Mouse (Mus musculus) CD8-positive naive resting alpha-beta T cell, adult 57 days (primary cell): Measurements from ENCODE around the gene Caly. TPM values are rescaled to one million over a fixed set of nuclear protein-coding genes. Genes with fewer than 3 reads are reported as not detected.

ENCODE experiments used
- total RNA-seq: library from RNA; stranded (reverse); gene quantifications from one replicate; pipeline ENCODE4 v1.2.4, GENCODE M21; 2023

Gene Caly
- total RNA-seq = not detected

GRCm38 (mm10) chr7:140082242-140082678 lies at the start of gene Caly:
Gene Caly (minus strand): TSS chr7:140082548.

DNA sequence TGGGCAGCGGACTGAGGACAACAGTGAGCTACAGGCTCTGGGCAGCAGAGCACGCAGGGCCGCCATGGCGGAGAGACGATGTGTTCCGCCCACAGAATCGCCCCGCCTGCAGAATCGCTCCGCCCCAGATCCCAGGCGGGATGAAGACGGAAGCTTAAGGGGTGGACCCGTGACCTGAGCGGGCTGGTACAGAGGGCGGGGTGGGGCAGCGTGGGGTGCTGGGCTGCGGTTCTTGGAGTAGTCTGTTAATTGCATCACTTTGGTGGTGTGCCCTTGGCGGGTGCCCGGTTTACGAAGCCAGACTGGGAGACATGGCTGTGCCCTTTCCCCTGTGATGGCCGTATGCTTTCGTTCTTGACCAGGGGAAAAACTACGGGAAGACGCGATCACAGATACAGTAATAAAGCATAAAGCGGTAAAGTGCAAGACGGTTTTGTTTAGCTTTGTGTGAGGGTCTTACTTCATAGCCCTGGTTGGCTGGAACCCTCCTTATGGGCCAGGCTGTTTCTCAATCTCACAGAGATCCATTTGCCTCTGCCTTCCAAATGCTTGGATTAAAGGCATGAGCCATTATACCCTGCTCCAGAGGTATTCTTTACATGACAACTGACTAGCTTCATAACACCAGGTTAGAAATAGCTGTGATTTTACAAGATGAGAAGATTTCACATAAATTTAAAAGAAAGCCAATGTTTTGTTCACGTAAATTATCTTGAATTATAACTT lies 34.1 kb upstream of the Caly start, which contains the start of gene Echs1:
TSS of gene Echs1 (minus strand) at position 148 of the 726 bp plus-strand sequence.

DNA sequence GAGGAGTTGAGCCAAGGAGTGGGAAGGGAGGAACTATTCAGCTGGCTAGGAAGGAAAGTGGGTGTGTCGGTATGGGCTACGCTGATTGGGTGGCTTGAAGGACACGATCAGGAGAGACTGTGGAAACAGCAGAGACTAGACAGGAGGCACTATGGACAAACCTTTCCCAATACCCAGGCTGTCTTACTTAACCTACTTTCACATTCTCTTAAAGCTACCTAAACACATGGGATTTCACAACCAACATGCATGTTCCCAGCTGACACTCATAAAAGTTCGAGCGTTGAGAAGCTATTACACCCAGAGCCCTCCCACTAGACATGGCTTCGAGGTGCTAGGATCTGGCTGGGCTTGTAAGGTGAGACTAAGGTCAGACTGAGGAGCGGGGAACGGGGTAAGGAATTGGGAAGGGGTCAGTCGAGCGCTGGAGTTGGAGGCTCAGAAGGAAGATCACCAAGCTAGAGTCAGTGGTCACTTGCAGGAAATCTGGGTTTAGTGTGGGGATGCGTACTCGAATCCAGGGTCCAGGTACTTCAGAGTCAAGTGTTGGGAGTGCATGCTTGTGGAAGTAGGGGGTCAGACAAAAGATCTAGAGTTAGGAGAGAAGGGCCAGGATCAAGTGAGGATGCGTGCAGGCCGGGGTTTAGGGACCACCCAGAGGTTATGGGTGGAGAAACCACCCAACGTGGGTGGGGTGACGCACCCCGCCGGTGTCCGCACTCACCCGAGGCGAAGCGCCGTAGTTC lies 33.4 kb upstream of the Caly start, which contains the start of gene Paox:
TSS of gene Paox (plus strand) at position 217 of the 746 bp plus-strand sequence.

DNA sequence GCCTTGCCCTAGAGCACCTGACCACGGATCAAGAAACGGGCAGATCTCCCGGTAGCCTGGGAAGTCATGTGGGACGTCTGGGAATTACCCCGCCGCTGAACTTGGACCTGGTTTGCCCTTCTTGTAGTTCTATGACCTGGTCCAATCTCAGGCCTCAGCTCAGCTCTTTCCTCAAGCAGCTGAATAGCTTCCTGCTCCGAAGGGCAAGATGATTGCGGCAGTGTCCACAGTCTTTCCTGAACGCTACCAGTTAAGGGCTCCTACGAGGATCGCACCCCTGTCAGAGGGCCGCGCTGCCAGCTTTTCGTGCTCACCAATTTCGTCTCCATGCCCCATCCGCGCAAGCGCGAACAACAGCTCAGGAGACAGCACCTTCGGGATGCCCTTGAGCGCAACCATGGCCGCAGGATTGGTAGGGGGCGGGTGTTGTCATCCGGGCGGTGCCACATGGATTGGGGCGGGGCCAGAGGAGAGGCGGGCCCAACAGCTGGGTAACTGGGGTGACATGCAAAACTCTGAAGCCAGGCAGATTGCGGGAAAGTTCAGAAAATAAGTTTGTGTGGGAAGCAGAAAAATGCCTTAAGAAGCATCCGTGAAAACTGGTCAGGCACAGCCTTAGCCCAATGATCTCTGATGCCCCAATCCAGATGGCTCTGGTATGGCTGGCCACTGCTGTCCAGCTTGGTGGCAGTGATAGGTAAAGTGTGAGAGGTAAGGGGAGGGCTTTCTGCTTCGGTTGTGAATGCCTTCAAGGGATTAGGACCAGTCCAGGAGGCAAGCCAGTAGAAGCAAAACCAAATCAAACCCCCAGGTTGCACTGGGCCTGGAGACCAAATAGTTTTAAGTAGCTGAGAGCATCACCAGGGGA lies 19.9 kb upstream of the Caly start, which contains the start of gene Fuom:
TSS of gene Fuom (minus strand) at position 449 of the 868 bp plus-strand sequence.

DNA sequence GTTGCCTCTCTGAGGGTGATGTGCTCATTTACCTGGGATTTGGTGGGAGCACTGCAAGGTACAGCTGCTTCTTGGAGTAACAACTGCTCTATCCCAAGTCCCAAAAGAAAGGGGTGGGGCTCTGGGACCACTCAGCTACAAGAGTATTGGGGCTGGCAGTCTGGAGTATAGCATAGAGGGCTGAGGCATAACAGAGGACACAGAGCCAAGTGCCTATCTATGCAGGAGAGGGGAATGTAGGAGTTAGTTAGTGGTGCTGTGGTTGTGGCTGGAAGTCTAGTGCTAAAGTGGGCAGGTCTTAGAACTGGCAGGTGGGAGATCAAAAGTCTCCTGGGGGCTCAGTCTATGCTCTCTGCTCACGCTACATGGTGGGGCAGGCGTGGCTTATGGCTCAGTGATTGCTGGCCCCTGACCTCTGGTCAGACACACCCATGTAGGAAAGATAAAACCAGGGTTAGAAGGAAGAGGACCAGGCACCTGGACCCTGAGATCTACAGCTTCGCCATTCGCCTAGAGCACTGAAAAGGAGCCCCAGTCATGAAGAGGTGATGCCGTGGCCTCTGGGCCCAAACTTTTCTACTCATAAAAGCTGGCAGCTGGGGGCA lies 10.7 kb upstream of the Caly start, which contains the start of gene Prap1:
TSS of gene Prap1 (plus strand) at position 472 of the 605 bp plus-strand sequence.

DNA sequence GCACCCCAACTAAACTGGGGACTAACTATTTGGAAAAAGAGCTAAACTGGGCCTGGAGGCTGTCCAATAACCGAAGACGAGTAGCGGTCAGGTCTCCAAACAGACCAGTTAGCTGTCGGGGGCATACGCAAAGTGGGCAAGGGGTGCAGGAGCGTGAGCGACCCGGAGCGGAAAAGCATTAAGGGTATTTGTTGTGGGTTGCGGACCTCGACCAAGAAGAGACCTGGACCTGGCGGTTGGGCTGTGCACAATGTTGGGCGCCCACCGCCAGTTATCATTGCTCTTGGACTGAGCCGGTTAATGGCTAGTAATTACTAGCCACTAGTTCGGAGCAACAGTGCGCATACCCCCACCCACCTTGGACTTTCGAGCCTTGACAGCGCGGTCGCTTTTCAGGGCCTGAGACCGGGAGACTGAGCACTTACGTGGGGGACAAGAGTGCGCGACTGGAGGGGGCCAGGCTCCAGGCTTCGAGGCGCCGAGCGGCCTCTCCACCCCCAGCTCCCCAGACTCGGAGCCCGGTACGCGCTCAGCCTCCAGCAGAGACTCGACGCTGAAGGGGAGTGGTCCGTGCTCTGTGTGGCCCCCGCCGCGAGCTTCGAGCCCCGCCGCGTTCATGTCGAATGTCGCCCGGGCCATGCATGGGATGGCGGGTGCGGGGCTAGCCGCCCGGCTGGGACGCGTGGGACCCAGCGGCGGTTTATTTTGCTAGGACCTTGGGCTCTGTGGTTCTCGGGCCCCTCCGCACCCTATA lies 33.8 kb downstream of the Caly start, which contains the start of gene Msx3:
TSS of gene Msx3 (minus strand) at position 729 of the 754 bp plus-strand sequence.

DNA sequence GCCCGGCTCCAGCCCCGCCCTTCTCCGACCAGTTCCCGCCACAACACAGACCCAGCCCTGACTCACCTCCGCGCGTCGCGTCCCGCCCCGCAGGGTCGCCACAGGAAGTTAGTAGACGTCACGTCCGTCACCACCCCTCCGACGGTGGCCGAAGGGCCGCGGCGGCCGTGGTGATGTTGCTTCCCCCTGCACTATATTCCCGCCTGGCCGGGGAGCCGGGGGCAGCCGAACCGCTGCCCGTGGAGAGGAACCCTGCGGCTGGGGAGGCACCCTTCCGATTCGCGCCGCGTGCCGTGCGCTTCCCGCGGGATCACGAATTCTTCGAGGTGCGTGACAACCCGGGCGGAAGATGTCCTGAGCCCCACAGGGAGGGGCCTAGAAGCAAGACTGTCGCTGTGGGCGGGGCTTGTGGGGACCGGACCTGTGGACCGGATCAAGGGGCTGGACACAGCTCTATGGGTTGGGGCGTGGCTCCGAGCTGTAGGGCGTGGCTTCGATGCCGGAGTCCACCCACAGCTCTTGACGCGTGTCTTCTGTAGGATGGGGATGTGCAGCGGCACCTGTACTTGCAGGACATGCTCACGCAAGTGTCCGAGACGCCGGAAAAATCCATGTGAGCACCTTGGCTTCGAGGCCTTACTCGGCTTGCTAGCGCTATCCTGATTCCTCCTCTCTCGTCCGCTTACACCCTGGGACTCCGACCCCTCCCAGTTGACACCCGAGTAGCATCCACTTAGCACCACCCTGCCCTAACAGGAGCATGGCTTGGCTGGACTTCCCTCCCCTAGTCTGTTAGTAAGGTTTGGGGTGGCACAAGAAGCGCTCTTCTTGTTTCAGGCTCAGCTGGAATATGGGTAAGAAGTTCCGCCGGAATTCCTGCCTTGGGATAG lies 45.8 kb downstream of the Caly start, which contains the start of the genes Zfp511 and Tubgcp2:
TSS of gene Zfp511 (plus strand) at position 111 of the 890 bp plus-strand sequence.
TSS of gene Tubgcp2 (minus strand) at position 389 of the 890 bp plus-strand sequence.

Other genes with a start within 250 kb of the Caly start
- not detected for gene Adgra1, start 248.4 kb downstream of the Caly start, total RNA-seq
- not detected for gene Kndc1, start 187.9 kb downstream of the Caly start, total RNA-seq
- gene Utf1, start 138.8 kb downstream of the Caly start, total RNA-seq = not detected
- gene 6430531B16Rik, start 103.8 kb downstream of the Caly start, total RNA-seq = not detected
- 4.5 TPM for gene Adam8, start 90.0 kb downstream of the Caly start, total RNA-seq
- gene Zfp511, start 46.2 kb downstream of the Caly start, total RNA-seq = 34.8 TPM
- gene Tubgcp2, start 45.9 kb downstream of the Caly start, total RNA-seq = 29.4 TPM
- not detected for gene Msx3, start 33.5 kb downstream of the Caly start, total RNA-seq
- not detected for gene Prap1, start 10.8 kb upstream of the Caly start, total RNA-seq
- 6.7 TPM for gene Fuom, start 19.9 kb upstream of the Caly start, total RNA-seq
- gene Paox, start 33.3 kb upstream of the Caly start, total RNA-seq = 6.2 TPM
- gene Echs1, start 33.9 kb upstream of the Caly start, total RNA-seq = 27.2 TPM
- gene Mtg1, start 55.0 kb upstream of the Caly start, total RNA-seq = 21.7 TPM
- not detected for gene Sprn, start 72.3 kb upstream of the Caly start, total RNA-seq
- not detected for gene Olfr522, start 82.2 kb upstream of the Caly start, total RNA-seq
- gene Olfr523, start 90.7 kb upstream of the Caly start, total RNA-seq = not detected
- gene Olfr524, start 123.4 kb upstream of the Caly start, total RNA-seq = not detected
- gene Cd163l1, start 135.7 kb upstream of the Caly start, total RNA-seq = not detected
- gene 5830411N06Rik, start 164.7 kb upstream of the Caly start, total RNA-seq = 0.61 TPM
- gene Olfr525, start 238.3 kb upstream of the Caly start, total RNA-seq = not detected